Mouse (Mus musculus) inflammation-experienced regulatory T-cells, adult 6 months (primary cell): Measurements from ENCODE around the gene Mfap2. TPM values are rescaled to one million over a fixed set of nuclear protein-coding genes. Genes with fewer than 3 reads are reported as not detected.

ENCODE experiments used
- polyA plus RNA-seq, 3 experiments: library from polyadenylated mRNA; unstranded; fragments of 100-300 nt; shearing (Covaris generic); gene quantifications; one replicate each; pipeline ENCODE4 v1.2.1; 2017

The Mfap2 gene
- polyA plus RNA-seq, 3 experiments from 2014 or later, result not detected

Other genes with a start within 250 kb of the Mfap2 start
- gene Padi4, start 236.2 kb upstream of the Mfap2 start, polyA plus RNA-seq, result 1 to 10 TPM in 1 of 3 experiments, under 1 TPM in 2; 0.82 to 3.4 (median 0.96) TPM
- not detected for gene Padi3, start 199.8 kb upstream of the Mfap2 start, polyA plus RNA-seq
- under 1 TPM in 2 of 3 experiments, not detected in 1; 0.28 to 0.36 TPM for gene Padi1, start 164.6 kb upstream of the Mfap2 start, polyA plus RNA-seq
- gene Padi2, start 104.1 kb upstream of the Mfap2 start, polyA plus RNA-seq, result 10 to 100 TPM in 1 of 3 experiments, 1 to 10 TPM in 2; 7.9 to 20.2 (median 9.7) TPM
- gene Sdhb, start 49.2 kb upstream of the Mfap2 start, polyA plus RNA-seq, result 100 to 1,000 TPM; 275 to 381 (median 276) TPM
- gene Atp13a2, start 23.5 kb upstream of the Mfap2 start, polyA plus RNA-seq, result 1 to 10 TPM; 3.1 to 5.9 (median 5.6) TPM
- gene Crocc, start 50.1 kb downstream of the Mfap2 start, polyA plus RNA-seq, result 1 to 10 TPM in 1 of 3 experiments, under 1 TPM in 2; 0.67 to 1.2 (median 0.67) TPM
- gene Necap2, start 67.9 kb downstream of the Mfap2 start, polyA plus RNA-seq, result 10 to 100 TPM; 85.9 to 95.9 (median 91.8) TPM
- gene Spata21, start 77.9 kb downstream of the Mfap2 start, polyA plus RNA-seq, result 1 to 10 TPM; 1.1 to 1.5 (median 1.5) TPM
- 10 to 100 TPM; 37.9 to 88.5 (median 58.2) TPM for gene Szrd1, start 129.4 kb downstream of the Mfap2 start, polyA plus RNA-seq
- gene Fbxo42, start 137.5 kb downstream of the Mfap2 start, polyA plus RNA-seq, result 1 to 10 TPM; 5.5 to 6.3 (median 5.8) TPM
- gene Rsg1, start 203.5 kb downstream of the Mfap2 start, polyA plus RNA-seq, result 1 to 10 TPM; 1.7 to 6.1 (median 3.3) TPM
- gene Arhgef19, start 229.1 kb downstream of the Mfap2 start, polyA plus RNA-seq, result not detected